ENCODE assay signal across 14 mouse cellular contexts in the genomic region with DNA sequence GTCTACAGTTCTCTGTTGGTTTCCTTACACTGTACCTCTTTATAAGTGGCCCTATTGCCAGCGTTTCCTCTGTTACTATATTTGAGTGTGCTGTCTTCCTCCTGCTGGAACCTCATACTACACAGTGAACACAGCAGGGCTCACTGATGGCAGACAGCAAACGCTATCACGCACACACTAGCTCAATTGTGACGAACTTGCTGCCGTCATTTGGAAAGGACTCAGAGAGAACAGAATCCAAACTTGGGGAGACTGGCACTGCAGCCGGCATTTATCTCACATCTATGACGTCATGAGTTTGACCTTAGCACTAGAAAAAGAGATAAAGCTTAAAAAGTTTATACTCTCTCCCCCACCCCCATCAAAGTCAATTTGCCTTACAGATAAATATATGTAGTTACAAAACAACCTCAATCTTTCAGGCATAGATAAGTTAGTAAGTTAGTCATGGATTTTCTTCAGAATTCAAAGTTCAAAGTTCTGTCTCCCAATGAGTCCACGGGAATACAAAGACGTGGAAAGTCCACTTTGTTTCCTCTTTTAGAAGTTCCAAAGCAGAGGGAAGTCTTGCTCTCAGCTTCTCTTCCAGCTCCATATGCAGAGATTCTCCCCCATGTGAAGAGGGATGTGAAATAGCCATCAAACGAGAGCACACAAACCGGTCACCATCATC.
A peak's percentile ranks its signal among the peaks of the same experiment; 100 is the strongest.
DNase-seq lines count a peak whose midpoint lies in the region; ATAC-seq and TF ChIP-seq lines count a peak whose summit lies in the region.
"Had no signal": no experiment of that assay in that cellular context is flagged by ENCODE, and none has a peak within 500 bp of the region (broad histone marks: within the 10 kb centered on the region; RNA-seq: fewer than 3 reads in every experiment).

No protein-coding gene starts in this region.

- H3K4me1 ChIP-seq in kidney, adult 2 months (ENCODE audit: control insufficient read depth, insufficient read depth, low read length) = peaks cover 9% of the 10 kb centered on the region
- peaks cover 18% of the 10 kb centered on the region for H3K4me1 ChIP-seq in intestine, embryonic 16.5 days (ENCODE audit: control insufficient read depth, insufficient read depth, low read length)
- H3K4me1 ChIP-seq in hindbrain, postnatal 0 days (ENCODE audit: insufficient read depth, low read length) = no peaks in the 10 kb centered on the region
- H3K4me1 ChIP-seq: embryonic facial prominence, embryonic 13.5 days; forebrain, embryonic 10.5 days; limb, embryonic 15.5 days had no signal

- H3K4me2 ChIP-seq in intestine, embryonic 16.5 days (ENCODE audit: low read depth, low read length) = peak overlapping the region; percentile 22; the same call in 1 of the 2 replicates
- no peak overlapping the region for H3K4me2 ChIP-seq in hindbrain, postnatal 0 days (ENCODE audit: low read depth, low read length)
- H3K4me2 ChIP-seq: embryonic facial prominence, embryonic 13.5 days; hindbrain, embryonic 14.5 days; limb, embryonic 15.5 days had no signal

- ATAC-seq in intestine, embryonic 16.5 days = peak; percentile 66
- no peak for ATAC-seq in hindbrain, postnatal 0 days
- ATAC-seq: Patski had no signal

- no peak for TF ChIP-seq CTCF in kidney, adult 2 months (conservative IDR thresholded peaks at IDR 0.05; ENCODE audit: insufficient read depth, insufficient read length, low read depth, low read length)
- no peak for TF ChIP-seq CTCF in hindbrain, postnatal 0 days (IDR thresholded peaks at IDR 0.05; ENCODE audit: low read depth)

- H3K27ac ChIP-seq in kidney, adult 2 months (ENCODE audit: insufficient read depth, low read depth, low read length) = peak overlapping the region; percentile 36; the same call in 1 of the 2 replicates
- H3K27ac ChIP-seq in intestine, embryonic 16.5 days (ENCODE audit: low read length) = peak overlapping the region; percentile 92
- H3K27ac ChIP-seq in hindbrain, postnatal 0 days = no peak overlapping the region
- H3K27ac ChIP-seq: embryonic facial prominence, embryonic 13.5 days; forebrain, embryonic 10.5 days; hindbrain, embryonic 14.5 days; limb, embryonic 15.5 days had no signal

- DNase-seq in adrenal gland, postnatal 14 days = peak; percentile 37
- DNase-seq in adrenal gland, adult 18-20 months (ENCODE audit: low spot score in 2 of 2) = no peak
- peak; percentile 35 for DNase-seq in kidney, adult 2 months
- no peak for DNase-seq in kidney, adult 11 months
- DNase-seq in CD4-positive, CD25-positive, alpha-beta regulatory T cell, adult 2 months (ENCODE audit: low read depth, low spot score) = peak; percentile 56
- DNase-seq in hindbrain, postnatal 0 days (ENCODE audit: low spot score) = no peak
- DNase-seq in kidney, adult 18-20 months = no peak
- DNase-seq: midbrain, embryonic 14.5 days had no signal

- 0 out of 2 replicates have a peak overlapping the region, but pooled peaks have one; percentile 24 for H3K9ac ChIP-seq in intestine, embryonic 16.5 days (ENCODE audit: low read depth, low read length)
- no peak overlapping the region for H3K9ac ChIP-seq in hindbrain, postnatal 0 days (replicated peaks; ENCODE audit: low read length)
- H3K9ac ChIP-seq: embryonic facial prominence, embryonic 13.5 days; hindbrain, embryonic 14.5 days; limb, embryonic 15.5 days had no signal

- H3K4me3 ChIP-seq in kidney, adult 2 months (ENCODE audit: insufficient read depth, low read depth, low read length) = no peak overlapping the region
- no peak overlapping the region for H3K4me3 ChIP-seq in intestine, embryonic 16.5 days (ENCODE audit: low read length)
- no peak overlapping the region for H3K4me3 ChIP-seq in hindbrain, postnatal 0 days (ENCODE audit: low read length)
- H3K4me3 ChIP-seq: embryonic facial prominence, embryonic 13.5 days; forebrain, embryonic 10.5 days; limb, embryonic 15.5 days had no signal

- WGBS in kidney, adult 2 months = 57% methylated on average over 11 of the region's 11 CpGs
- 48% methylated on average over 11 of the region's 11 CpGs for WGBS in intestine, embryonic 16.5 days
- WGBS in hindbrain, postnatal 0 days = 60% methylated on average over 11 of the region's 11 CpGs

- TF ChIP-seq POLR2A in kidney, adult 2 months (IDR thresholded peaks at IDR 0.05; ENCODE audit: low read depth, low read length) = no peak

- H3K27me3 ChIP-seq in kidney, adult 2 months (replicated peaks; ENCODE audit: control insufficient read depth, insufficient read depth, low read length) = no peaks in the 10 kb centered on the region
- no peaks in the 10 kb centered on the region for H3K27me3 ChIP-seq in intestine, embryonic 16.5 days (replicated peaks; ENCODE audit: control insufficient read depth, insufficient read depth, low read length)
- no peaks in the 10 kb centered on the region for H3K27me3 ChIP-seq in hindbrain, postnatal 0 days (ENCODE audit: insufficient read depth, low read length)
- H3K27me3 ChIP-seq: embryonic facial prominence, embryonic 13.5 days; limb, embryonic 15.5 days; Patski had no signal

- H3K36me3 ChIP-seq in kidney, adult 2 months (ENCODE audit: control insufficient read depth, insufficient read depth, low read length) = no peaks in the 10 kb centered on the region
- no peaks in the 10 kb centered on the region for H3K36me3 ChIP-seq in intestine, embryonic 16.5 days (ENCODE audit: control insufficient read depth, insufficient read depth, low read length)
- no peaks in the 10 kb centered on the region for H3K36me3 ChIP-seq in hindbrain, postnatal 0 days (ENCODE audit: insufficient read depth, low read length)
- H3K36me3 ChIP-seq: embryonic facial prominence, embryonic 13.5 days; forebrain, embryonic 10.5 days; limb, embryonic 15.5 days had no signal

- no peaks in the 10 kb centered on the region for H3K9me3 ChIP-seq in intestine, embryonic 16.5 days (ENCODE audit: control insufficient read depth, low read length)
- H3K9me3 ChIP-seq in hindbrain, postnatal 0 days (ENCODE audit: low read length) = no peaks in the 10 kb centered on the region
- H3K9me3 ChIP-seq: embryonic facial prominence, embryonic 13.5 days; forebrain, embryonic 10.5 days; limb, embryonic 15.5 days had no signal

Comparison
In these comparisons a context has a peak if more than half of its experiments do, and no peak if none do; other contexts are left out.
1. DNase-seq: peak in adrenal gland, postnatal 14 days (single experiment), kidney, adult 2 months (single experiment) and CD4-positive, CD25-positive, alpha-beta regulatory T cell, adult 2 months (single experiment); none in adrenal gland, adult 18-20 months (0 of 2), kidney, adult 11 months (single experiment), hindbrain, postnatal 0 days (single experiment) and kidney, adult 18-20 months (single experiment).